Mouse (Mus musculus): ENCODE data around the gene Aoc2. TPM values are rescaled to one million over a fixed set of nuclear protein-coding genes. Genes with fewer than 3 reads are reported as not detected.

Aoc2 gene
- polyA plus RNA-seq, 1 experiment from 2014 or later = 1.0 TPM

GRCm38 (mm10) chr11:101295191-101295590 lies 29.7 kb upstream of the Aoc2 start:
- Histone ChIP-seq H3K27ac (no peak overlapping the region), H3K4me1 (peaks cover 4% of the 10 kb centered on the region), H3K4me2 (no peak overlapping the region), H3K27me3 (no peaks in the 10 kb centered on the region), H3K9ac (no peak overlapping the region), H3K4me3 (no peak overlapping the region), H3K9me3 (no peaks in the 10 kb centered on the region), H3K36me3 (peaks cover 73% of the 10 kb centered on the region)
- ATAC-seq (ENCODE audit: insufficient number of reproducible peaks, low FRiP score, low TSS enrichment, low read depth) = no peak; the same call in 1 of the 2 replicates
- 95% methylated on average over 8 of the region's 8 CpGs for WGBS

GRCm38 (mm10) chr11:101300881-101301280 lies 24.0 kb upstream of the Aoc2 start:
- H3K9me3 ChIP-seq = no peaks in the 10 kb centered on the region
- 68% methylated on average over 7 of the region's 7 CpGs for WGBS
- no peaks in the 10 kb centered on the region for H3K27me3 ChIP-seq
- H3K9ac ChIP-seq = 0 out of 2 replicates have a peak overlapping the region, but pooled peaks have one; percentile 89
- H3K36me3 ChIP-seq = peaks cover 23% of the 10 kb centered on the region
- peaks cover 21% of the 10 kb centered on the region for H3K4me1 ChIP-seq
- H3K4me2 ChIP-seq = peak overlapping the region; percentile 67
- peak overlapping the region; percentile 85 for H3K4me3 ChIP-seq
- no peak overlapping the region for H3K27ac ChIP-seq
- ATAC-seq (ENCODE audit: insufficient number of reproducible peaks, low FRiP score, low TSS enrichment, low read depth) = no peak

DNA sequence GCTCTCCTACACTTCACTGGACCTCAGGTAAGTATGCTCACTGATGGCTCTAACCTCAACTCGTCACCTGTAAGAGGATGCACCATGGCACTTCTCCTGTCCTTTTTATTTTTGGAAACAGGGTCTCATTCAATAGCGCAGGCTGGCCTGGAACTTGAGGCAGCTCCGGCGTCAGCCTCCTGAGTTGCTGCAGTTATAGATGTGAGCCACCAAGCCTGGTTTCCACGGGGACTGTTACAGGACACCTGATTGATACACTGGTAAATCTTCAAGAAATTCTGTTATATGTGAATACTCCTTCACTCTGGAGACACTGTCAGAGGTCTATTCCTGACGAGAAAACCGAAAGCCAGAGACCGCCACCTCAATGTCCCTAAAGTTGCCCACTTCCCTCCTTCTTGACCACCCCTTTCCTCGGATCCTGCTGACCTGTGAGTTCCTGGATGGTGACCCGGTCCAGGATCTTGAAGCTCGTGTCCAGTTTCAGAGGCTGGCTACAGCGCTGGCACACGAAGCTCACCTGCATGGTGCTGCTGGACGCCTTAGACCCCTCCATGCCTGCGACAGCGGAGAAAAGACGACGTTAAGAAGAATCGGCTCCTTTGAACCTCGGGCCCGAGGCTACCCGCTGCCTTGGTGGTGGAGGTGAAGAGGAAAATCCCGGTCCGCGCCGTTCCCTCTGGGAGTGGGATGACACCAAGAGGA lies 23.4 kb upstream of the Aoc2 start:
- H3K4me2 ChIP-seq = peak overlapping the region; percentile 67
- peaks cover 21% of the 10 kb centered on the region for H3K4me1 ChIP-seq
- WGBS = 13% methylated on average over 26 of the region's 26 CpGs
- no peaks in the 10 kb centered on the region for H3K27me3 ChIP-seq
- no peaks in the 10 kb centered on the region for H3K9me3 ChIP-seq
- peaks cover 21% of the 10 kb centered on the region for H3K36me3 ChIP-seq
- peak overlapping the region; percentile 89 for H3K9ac ChIP-seq
- H3K27ac ChIP-seq = peak overlapping the region; percentile 4; the same call in 1 of the 2 replicates
- H3K4me3 ChIP-seq = peak overlapping the region; percentile 85
- 0 out of 2 replicates have a peak, but pooled peaks have one; percentile 19 for ATAC-seq (ENCODE audit: insufficient number of reproducible peaks, low FRiP score, low TSS enrichment, low read depth)

- Histone ChIP-seq H3K4me1 (peaks cover 21% of the 10 kb centered on the region), H3K4me2 (peak within 1 kb of the TSS; percentile 67), H3K9me3 (no peaks in the 10 kb centered on the region), H3K36me3 (peaks cover 21% of the 10 kb centered on the region), H3K27me3 (no peaks in the 10 kb centered on the region), H3K4me3 (peak within 1 kb of the TSS; percentile 85), H3K27ac (peak within 1 kb of the TSS; percentile 4; the same call in 1 of the 2 replicates), H3K9ac (peak within 1 kb of the TSS; percentile 89)
- WGBS = 6% methylated on average over 39 of the region's 39 CpGs
- ATAC-seq (ENCODE audit: insufficient number of reproducible peaks, low FRiP score, low TSS enrichment, low read depth) = peak; percentile 86
Measured at GRCm38 (mm10) chr11:101302004-101302798, 22.7 kb upstream of the Aoc2 start, which contains the start of gene Becn1. Becn1 (minus strand) TSS chr11:101302286.

DNA sequence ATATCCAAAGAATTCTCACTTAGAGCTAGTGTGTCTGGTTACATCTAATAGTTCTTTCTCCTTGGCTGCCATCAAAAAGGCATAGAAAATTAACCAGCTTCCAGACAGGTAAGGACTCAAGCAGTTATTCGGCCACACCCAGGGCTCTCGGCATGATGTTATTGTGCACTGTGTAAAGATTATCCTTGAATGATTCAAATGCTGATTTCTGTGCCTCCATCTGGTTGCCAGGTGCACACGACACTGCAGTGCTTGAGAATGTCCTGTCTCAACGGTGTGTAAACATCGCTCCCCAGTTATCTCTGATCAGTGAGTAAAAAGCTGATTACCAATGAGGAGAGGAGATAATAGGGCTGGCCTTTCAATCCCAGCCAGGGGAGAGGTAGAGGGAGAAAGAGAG lies 17.1 kb upstream of the Aoc2 start:
- Histone ChIP-seq H3K4me1 (no peaks in the 10 kb centered on the region), H3K27ac (no peak overlapping the region), H3K9me3 (no peaks in the 10 kb centered on the region), H3K36me3 (no peaks in the 10 kb centered on the region), H3K4me2 (no peak overlapping the region), H3K9ac (no peak overlapping the region), H3K27me3 (no peaks in the 10 kb centered on the region), H3K4me3 (no peak overlapping the region)
- 37% methylated on average over 5 of the region's 5 CpGs for WGBS
- no peak for ATAC-seq (ENCODE audit: insufficient number of reproducible peaks, low FRiP score, low TSS enrichment, low read depth)

GRCm38 (mm10) chr11:101311083-101311482 lies 13.8 kb upstream of the Aoc2 start:
- no peak for ATAC-seq (ENCODE audit: insufficient number of reproducible peaks, low FRiP score, low TSS enrichment, low read depth)
- Histone ChIP-seq H3K9me3 (no peaks in the 10 kb centered on the region), H3K4me3 (no peak overlapping the region), H3K27me3 (no peaks in the 10 kb centered on the region), H3K27ac (no peak overlapping the region), H3K4me1 (no peaks in the 10 kb centered on the region), H3K36me3 (no peaks in the 10 kb centered on the region), H3K9ac (no peak overlapping the region), H3K4me2 (no peak overlapping the region)
- 85% methylated on average over 3 of the region's 3 CpGs for WGBS

- Histone ChIP-seq H3K4me1 (peaks cover 6% of the 10 kb centered on the region), H3K27me3 (no peaks in the 10 kb centered on the region), H3K4me3 (no peak overlapping the region), H3K36me3 (no peaks in the 10 kb centered on the region), H3K9me3 (no peaks in the 10 kb centered on the region), H3K4me2 (no peak overlapping the region), H3K9ac (no peak overlapping the region), H3K27ac (no peak overlapping the region)
- no peak for ATAC-seq (ENCODE audit: insufficient number of reproducible peaks, low FRiP score, low TSS enrichment, low read depth)
- WGBS = 63% methylated on average over 3 of the region's 3 CpGs
Measured at GRCm38 (mm10) chr11:101312150-101312549, 12.7 kb upstream of the Aoc2 start.

DNA sequence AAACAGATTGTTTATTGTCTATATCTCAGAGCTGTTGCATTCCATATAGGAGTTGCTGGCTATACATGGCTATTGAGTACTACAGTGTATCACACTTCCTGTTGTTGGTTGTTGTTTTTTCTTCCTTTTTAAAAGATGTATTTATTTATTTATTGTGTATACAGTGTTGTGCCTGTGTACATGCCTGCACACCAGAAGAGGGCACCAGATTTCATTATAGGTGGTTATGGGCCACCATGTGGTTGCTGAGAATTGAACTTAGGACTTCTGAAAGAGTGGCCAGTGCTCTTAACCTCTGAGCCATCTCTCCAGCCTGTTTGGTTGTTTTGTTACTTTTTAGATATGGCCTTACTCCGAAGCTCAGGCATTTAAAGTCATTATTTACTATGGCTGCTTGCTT lies 10.3 kb upstream of the Aoc2 start:
- H3K9ac ChIP-seq = no peak overlapping the region
- peaks cover 16% of the 10 kb centered on the region for H3K4me1 ChIP-seq
- 89% methylated on average over 1 of the region's 1 CpGs for whole genome bisulfite sequencing
- no peaks in the 10 kb centered on the region for H3K27me3 ChIP-seq
- no peak overlapping the region for H3K27ac ChIP-seq
- no peak overlapping the region for H3K4me2 ChIP-seq
- H3K36me3 ChIP-seq = peaks cover 19% of the 10 kb centered on the region
- no peak overlapping the region for H3K4me3 ChIP-seq
- H3K9me3 ChIP-seq = no peaks in the 10 kb centered on the region
- no peak for ATAC-seq (ENCODE audit: insufficient number of reproducible peaks, low FRiP score, low TSS enrichment, low read depth)

DNA sequence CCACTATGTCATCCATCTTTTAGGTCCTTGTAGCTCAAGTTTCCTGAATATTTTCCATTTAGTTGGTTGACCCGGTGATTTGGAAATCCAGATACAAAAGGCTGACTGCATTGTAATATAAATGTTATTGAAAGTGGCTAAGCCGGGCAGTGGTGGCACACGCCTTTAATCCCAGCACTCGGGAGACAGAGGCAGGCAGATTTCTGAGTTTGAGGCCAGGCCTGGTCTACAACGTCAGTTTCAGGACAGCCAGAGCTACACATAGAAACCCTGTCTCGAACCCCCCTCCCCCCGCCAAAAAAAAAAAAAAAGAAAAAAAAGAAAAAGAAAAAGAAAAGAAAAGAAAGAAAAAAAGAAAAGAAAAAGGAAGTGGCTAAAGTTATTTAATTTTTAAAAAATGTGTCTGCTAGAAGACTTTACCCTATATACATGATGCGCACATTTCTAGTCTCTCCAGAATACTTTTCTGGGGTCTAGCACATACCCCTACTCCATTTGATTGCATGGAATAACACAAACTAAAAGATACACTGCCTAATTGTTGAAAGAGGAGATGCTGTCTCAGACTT lies 9.7 kb upstream of the Aoc2 start:
- Histone ChIP-seq H3K4me3 (peak overlapping the region; percentile 99), H3K36me3 (peaks cover 25% of the 10 kb centered on the region), H3K4me1 (peaks cover 16% of the 10 kb centered on the region), H3K9ac (peak overlapping the region; percentile 92), H3K4me2 (peak overlapping the region; percentile 88), H3K9me3 (no peaks in the 10 kb centered on the region), H3K27ac (peak overlapping the region; percentile 76), H3K27me3 (no peaks in the 10 kb centered on the region)
- WGBS = 88% methylated on average over 8 of the region's 8 CpGs
- ATAC-seq (ENCODE audit: insufficient number of reproducible peaks, low FRiP score, low TSS enrichment, low read depth) = no peak

DNA sequence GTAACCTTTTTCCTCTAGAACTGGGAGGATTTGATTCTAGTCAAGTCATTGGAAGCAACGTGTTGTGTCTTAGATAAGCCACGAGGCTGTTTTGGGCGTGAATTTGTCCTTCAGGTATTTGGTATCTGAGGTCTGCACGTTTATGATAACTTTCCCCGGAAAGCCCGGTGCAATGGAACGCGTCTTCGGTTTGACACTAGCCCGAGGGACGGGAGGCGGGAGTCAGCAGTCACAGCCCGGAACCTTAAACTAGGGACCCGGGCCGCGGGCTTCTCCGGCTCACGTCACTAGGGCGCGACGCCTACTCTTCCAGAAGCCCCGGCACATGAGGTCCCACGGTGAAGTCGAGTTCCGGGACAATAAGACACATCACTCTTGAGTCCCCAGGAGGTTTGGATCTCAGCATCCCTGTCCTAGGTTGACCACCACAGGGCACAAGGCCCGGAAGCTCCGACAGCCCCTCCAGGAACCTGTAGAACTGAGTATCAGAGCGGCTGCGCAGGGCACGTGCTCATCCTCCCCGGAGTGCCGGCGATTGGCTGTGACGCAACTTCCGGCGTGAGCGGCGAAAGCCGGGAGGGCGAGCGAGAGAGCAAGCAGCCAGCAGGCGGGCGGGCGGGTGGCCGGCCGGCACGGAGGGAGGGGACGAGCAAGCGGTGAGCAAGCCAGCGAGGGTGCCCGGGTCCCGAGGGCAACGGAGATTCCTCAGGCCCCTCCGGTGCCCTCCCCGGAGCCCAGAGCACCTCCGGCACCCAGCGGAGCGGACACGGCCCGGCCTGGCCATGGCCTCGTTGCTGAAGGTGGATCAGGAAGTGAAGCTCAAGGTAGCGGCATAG lies 9.0 kb upstream of the Aoc2 start, which contains the start of gene Psme3:
Gene Psme3 (plus strand): TSS at position 549 of the 836 bp plus-strand sequence.
- peak; percentile 84 for ATAC-seq (ENCODE audit: insufficient number of reproducible peaks, low FRiP score, low TSS enrichment, low read depth)
- H3K4me3 ChIP-seq = peak within 1 kb of the TSS; percentile 99
- peaks cover 32% of the 10 kb centered on the region for H3K36me3 ChIP-seq
- H3K4me1 ChIP-seq = peaks cover 16% of the 10 kb centered on the region
- peak within 1 kb of the TSS; percentile 76 for H3K27ac ChIP-seq
- peak within 1 kb of the TSS; percentile 88 for H3K4me2 ChIP-seq
- peak within 1 kb of the TSS; percentile 92 for H3K9ac ChIP-seq
- WGBS = under 1% methylated on average over 54 of the region's 62 CpGs
- no peaks in the 10 kb centered on the region for H3K27me3 ChIP-seq
- no peaks in the 10 kb centered on the region for H3K9me3 ChIP-seq

DNA sequence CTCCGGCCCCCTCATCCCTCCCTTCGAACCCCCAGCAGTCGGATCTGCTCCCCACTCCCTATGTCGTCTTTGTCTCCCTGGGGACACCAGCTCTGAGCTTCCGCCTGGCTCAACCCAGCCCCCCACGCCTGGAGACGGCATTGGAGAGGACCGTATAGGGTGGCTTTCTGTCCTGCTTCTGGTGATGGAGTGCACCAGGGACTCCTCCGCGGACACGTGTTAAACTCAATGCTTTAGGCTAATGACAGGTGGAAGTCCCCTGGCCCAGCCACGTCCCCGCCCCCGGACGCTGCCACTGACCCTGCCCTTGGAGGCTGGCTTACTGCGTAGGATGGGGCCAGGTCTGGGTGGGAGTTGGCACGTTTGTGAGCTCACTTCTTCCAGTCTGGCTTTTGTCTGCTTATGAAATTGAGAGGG lies 8.4 kb upstream of the Aoc2 start:
- Histone ChIP-seq H3K4me1 (peaks cover 16% of the 10 kb centered on the region), H3K27me3 (no peaks in the 10 kb centered on the region)
- WGBS = under 1% methylated on average over 17 of the region's 17 CpGs

More for the DNA sequence above, 8.4 kb upstream of the Aoc2 start:
- ATAC-seq (ENCODE audit: insufficient number of reproducible peaks, low FRiP score, low TSS enrichment, low read depth) = peak; percentile 37
- Histone ChIP-seq H3K36me3 (peaks cover 38% of the 10 kb centered on the region), H3K9me3 (no peaks in the 10 kb centered on the region), H3K27ac (peak overlapping the region; percentile 76), H3K4me3 (peak overlapping the region; percentile 99), H3K4me2 (peak overlapping the region; percentile 88), H3K9ac (peak overlapping the region; percentile 92)
